Mouse (Mus musculus): ENCODE measurements around the gene Tmem252. TPM values are rescaled to one million over a fixed set of nuclear protein-coding genes. Genes with fewer than 3 reads are reported as not detected.

Tmem252 gene
- polyA plus RNA-seq, 1 experiment, result 4.8 TPM

DNA sequence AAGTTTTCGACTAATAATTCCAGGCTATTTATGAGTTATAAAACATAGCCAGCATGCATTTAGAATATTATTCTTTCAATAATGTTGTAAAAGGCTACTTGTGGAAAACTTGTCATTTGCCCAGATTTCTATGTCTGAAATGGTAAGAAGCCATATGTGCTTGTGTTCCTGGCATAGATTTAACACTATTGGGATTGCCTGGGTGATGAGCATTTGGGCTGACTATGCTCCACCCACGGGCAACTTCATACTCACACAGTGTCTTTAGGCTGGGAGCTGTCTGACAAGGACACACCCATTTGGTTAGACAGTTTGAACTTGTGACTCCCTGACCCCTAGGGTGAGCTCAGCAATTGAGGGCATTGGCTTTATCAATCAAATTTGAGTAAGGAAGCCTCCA, 30.5 kb downstream of the Tmem252 start:
- peaks cover 13% of the 10 kb centered on the region; the same call in 1 of the 2 replicates for H3K4me1 ChIP-seq (ENCODE audit: control insufficient read depth, insufficient read depth, insufficient read length, low read length)
- no peak overlapping the region for H3K4me3 ChIP-seq (ENCODE audit: low read depth, low read length)
- no peak overlapping the region for H3K27ac ChIP-seq (ENCODE audit: insufficient read depth, low read depth, low read length)
- TF ChIP-seq CTCF (IDR thresholded peaks at IDR 0.05; ENCODE audit: extremely low read depth, insufficient read length, insufficient replicate concordance, low read depth, low read length), result no peak
- H3K36me3 ChIP-seq (ENCODE audit: control insufficient read depth, insufficient read depth, low read length), result no peaks in the 10 kb centered on the region
- H3K27me3 ChIP-seq (ENCODE audit: control insufficient read depth, insufficient read depth, low read length), result no peaks in the 10 kb centered on the region
- 70% methylated on average over 2 of the region's 2 CpGs for WGBS

- Histone ChIP-seq H3K27me3 (ENCODE audit: control insufficient read depth, insufficient read depth, low read length) (no peaks in the 10 kb centered on the region), H3K4me3 (ENCODE audit: low read depth, low read length) (no peak overlapping the region), H3K36me3 (ENCODE audit: control insufficient read depth, insufficient read depth, low read length) (no peaks in the 10 kb centered on the region), H3K4me1 (ENCODE audit: control insufficient read depth, insufficient read depth, insufficient read length, low read length) (peaks cover 13% of the 10 kb centered on the region; the same call in 1 of the 2 replicates), H3K27ac (ENCODE audit: insufficient read depth, low read depth, low read length) (no peak overlapping the region)
- TF ChIP-seq CTCF (IDR thresholded peaks at IDR 0.05; ENCODE audit: extremely low read depth, insufficient read length, insufficient replicate concordance, low read depth, low read length), result no peak
- TF ChIP-seq POLR2A (IDR thresholded peaks at IDR 0.05; ENCODE audit: low read depth, low read length), result no peak
- 91% methylated on average over 1 of the region's 1 CpGs for WGBS
These were observed 31.6 kb downstream of the Tmem252 start for GRCm38 (mm10) chr19:24705395-24705794.

DNA sequence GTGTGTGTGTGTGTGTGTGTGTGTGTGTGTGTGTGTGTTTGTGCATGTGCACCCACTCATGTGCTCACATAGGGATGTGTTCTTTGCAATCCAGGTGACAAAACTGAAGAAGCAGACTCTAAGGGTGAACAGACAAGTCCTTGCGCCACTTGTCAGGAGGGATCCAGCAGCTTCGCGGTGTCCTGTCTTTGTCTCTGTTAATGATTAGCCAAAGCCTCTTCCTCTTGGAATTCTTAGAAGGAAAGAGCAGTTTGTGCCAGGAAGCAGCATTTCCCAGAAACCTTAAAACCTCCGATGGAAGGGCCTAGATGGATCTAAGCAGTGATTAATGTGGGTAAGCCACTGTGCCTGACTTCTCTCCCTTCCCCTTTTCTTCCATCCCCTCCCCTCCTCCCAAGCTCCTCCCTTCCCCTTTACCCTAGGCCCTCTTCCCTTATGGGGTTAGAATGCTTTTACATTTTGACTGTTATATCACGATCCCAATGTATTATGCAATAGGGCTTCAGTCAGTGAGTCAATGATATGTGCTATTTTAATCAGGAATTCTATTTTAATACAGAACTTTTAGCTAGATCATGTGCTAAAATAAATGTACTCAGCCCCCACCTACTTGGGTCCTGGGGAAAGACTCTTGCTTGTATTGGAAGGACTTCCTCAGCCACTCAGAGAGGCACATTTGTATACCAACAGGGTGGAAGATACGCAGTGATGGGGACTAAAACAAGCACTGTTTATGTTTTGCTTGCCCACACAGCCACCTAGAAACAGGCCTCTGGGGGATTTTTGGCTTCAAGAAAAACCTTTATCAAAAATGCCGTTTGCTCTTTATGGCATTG, 33.5 kb downstream of the Tmem252 start:
- Histone ChIP-seq H3K36me3 (ENCODE audit: control insufficient read depth, insufficient read depth, low read length) (no peaks in the 10 kb centered on the region; the same call in 1 of the 2 replicates), H3K4me3 (ENCODE audit: low read depth, low read length) (no peak overlapping the region), H3K27me3 (ENCODE audit: control insufficient read depth, insufficient read depth, low read length) (no peaks in the 10 kb centered on the region), H3K4me1 (ENCODE audit: control insufficient read depth, insufficient read depth, insufficient read length, low read length) (peaks cover 13% of the 10 kb centered on the region; the same call in 1 of the 2 replicates), H3K27ac (ENCODE audit: insufficient read depth, low read depth, low read length) (0 out of 2 replicates have a peak overlapping the region, but pooled peaks have one; percentile 7)
- TF ChIP-seq CTCF (IDR thresholded peaks at IDR 0.05; ENCODE audit: extremely low read depth, insufficient read length, insufficient replicate concordance, low read depth, low read length) (no peak), POLR2A (IDR thresholded peaks at IDR 0.05; ENCODE audit: low read depth, low read length) (no peak)
- 35% methylated on average over 7 of the region's 7 CpGs for WGBS

GRCm38 (mm10) chr19:24708032-24708431, 34.2 kb downstream of the Tmem252 start:
- Histone ChIP-seq H3K4me3 (ENCODE audit: low read depth, low read length) (no peak overlapping the region), H3K36me3 (ENCODE audit: control insufficient read depth, insufficient read depth, low read length) (no peaks in the 10 kb centered on the region; the same call in 1 of the 2 replicates), H3K27me3 (ENCODE audit: control insufficient read depth, insufficient read depth, low read length) (no peaks in the 10 kb centered on the region), H3K27ac (ENCODE audit: insufficient read depth, low read depth, low read length) (no peak overlapping the region), H3K4me1 (ENCODE audit: control insufficient read depth, insufficient read depth, insufficient read length, low read length) (peaks cover 13% of the 10 kb centered on the region; the same call in 1 of the 2 replicates)
- WGBS, result 82% methylated on average over 7 of the region's 7 CpGs
- TF ChIP-seq CTCF (IDR thresholded peaks at IDR 0.05; ENCODE audit: extremely low read depth, insufficient read length, insufficient replicate concordance, low read depth, low read length) (no peak), POLR2A (IDR thresholded peaks at IDR 0.05; ENCODE audit: low read depth, low read length) (no peak)

DNA sequence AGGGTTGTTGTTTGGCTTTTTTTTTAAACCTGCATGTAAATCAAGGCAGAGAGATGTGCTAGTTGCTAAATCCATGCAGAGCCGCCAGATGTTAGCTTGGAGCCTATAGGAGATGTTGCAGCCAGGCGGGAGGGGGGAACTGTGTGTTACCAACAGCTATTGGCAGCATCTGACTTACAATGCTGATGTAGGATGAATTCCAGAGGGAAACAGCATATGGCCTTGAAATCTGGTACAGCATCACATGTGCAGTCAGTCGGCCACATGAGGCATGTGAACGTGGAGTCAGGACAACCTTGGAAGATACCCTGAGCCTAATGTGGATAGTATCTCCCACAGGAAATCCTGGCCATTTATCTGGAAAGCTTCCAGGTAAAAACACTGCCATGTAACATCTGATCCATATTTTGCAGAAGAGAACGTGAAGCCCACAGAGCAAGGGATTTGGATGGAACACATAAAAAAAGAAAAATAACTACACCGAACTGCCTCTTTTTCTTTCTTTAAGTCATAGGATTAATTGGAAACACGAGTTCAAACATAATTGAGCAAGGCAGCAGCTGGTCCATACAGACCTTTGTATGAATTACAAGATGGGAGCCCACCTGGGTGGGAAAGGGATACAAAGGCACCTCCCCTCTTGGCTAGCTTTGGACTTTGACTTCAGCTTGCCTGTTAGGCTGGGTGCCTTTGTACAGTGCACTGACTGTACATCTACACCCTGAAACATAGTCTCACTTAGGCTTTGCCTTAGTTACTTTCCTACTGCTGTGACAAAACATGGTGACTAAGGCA, 42.7 kb downstream of the Tmem252 start:
- WGBS, result 90% methylated on average over 7 of the region's 7 CpGs
- no peaks in the 10 kb centered on the region for H3K4me1 ChIP-seq (ENCODE audit: control insufficient read depth, insufficient read depth, insufficient read length, low read length)
- no peaks in the 10 kb centered on the region for H3K27me3 ChIP-seq (ENCODE audit: control insufficient read depth, insufficient read depth, low read length)
- TF ChIP-seq CTCF (IDR thresholded peaks at IDR 0.05; ENCODE audit: extremely low read depth, insufficient read length, insufficient replicate concordance, low read depth, low read length) (no peak), POLR2A (IDR thresholded peaks at IDR 0.05; ENCODE audit: low read depth, low read length) (no peak)
- no peaks in the 10 kb centered on the region for H3K36me3 ChIP-seq (ENCODE audit: control insufficient read depth, insufficient read depth, low read length)
- no peak overlapping the region for H3K4me3 ChIP-seq (ENCODE audit: low read depth, low read length)
- H3K27ac ChIP-seq (ENCODE audit: insufficient read depth, low read depth, low read length), result no peak overlapping the region

DNA sequence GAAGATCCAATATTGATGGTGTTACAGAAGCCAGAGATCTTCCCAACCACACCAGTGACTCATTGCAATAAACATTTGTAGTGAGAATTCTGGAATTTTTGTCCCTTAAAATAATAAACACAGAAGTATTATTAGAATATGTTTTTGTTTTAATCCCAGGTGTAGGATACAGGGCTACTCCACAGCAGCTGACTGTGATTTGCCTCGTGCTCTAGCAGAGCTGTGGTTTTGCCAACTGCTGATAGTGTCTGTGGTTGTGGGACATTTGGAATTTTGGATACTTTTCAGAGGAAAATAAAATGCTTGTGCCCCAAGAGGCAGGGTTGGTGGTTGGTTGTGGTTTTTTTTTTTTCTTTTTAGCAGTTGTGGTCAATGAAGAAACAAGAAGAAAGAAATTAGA, 44.2 kb downstream of the Tmem252 start:
- Histone ChIP-seq H3K27ac (ENCODE audit: insufficient read depth, low read depth, low read length) (no peak overlapping the region), H3K4me1 (ENCODE audit: control insufficient read depth, insufficient read depth, insufficient read length, low read length) (no peaks in the 10 kb centered on the region), H3K27me3 (ENCODE audit: control insufficient read depth, insufficient read depth, low read length) (no peaks in the 10 kb centered on the region), H3K4me3 (ENCODE audit: low read depth, low read length) (no peak overlapping the region), H3K36me3 (ENCODE audit: control insufficient read depth, insufficient read depth, low read length) (no peaks in the 10 kb centered on the region)
- WGBS, result 76% methylated on average over 1 of the region's 1 CpGs
- TF ChIP-seq POLR2A (IDR thresholded peaks at IDR 0.05; ENCODE audit: low read depth, low read length) (no peak), CTCF (IDR thresholded peaks at IDR 0.05; ENCODE audit: extremely low read depth, insufficient read length, insufficient replicate concordance, low read depth, low read length) (no peak)

- Histone ChIP-seq H3K27me3 (ENCODE audit: control insufficient read depth, insufficient read depth, low read length) (no peaks in the 10 kb centered on the region), H3K4me1 (ENCODE audit: control insufficient read depth, insufficient read depth, insufficient read length, low read length) (no peaks in the 10 kb centered on the region), H3K27ac (ENCODE audit: insufficient read depth, low read depth, low read length) (no peak overlapping the region), H3K4me3 (ENCODE audit: low read depth, low read length) (no peak overlapping the region), H3K36me3 (ENCODE audit: control insufficient read depth, insufficient read depth, low read length) (no peaks in the 10 kb centered on the region)
- TF ChIP-seq CTCF (IDR thresholded peaks at IDR 0.05; ENCODE audit: extremely low read depth, insufficient read length, insufficient replicate concordance, low read depth, low read length) (no peak), POLR2A (IDR thresholded peaks at IDR 0.05; ENCODE audit: low read depth, low read length) (no peak)
- 84% methylated on average over 4 of the region's 4 CpGs for WGBS
These were observed 45.7 kb downstream of the Tmem252 start for GRCm38 (mm10) chr19:24719504-24719903.
